18 mouse cellular contexts compared by ENCODE assay signal in the genomic region with DNA sequence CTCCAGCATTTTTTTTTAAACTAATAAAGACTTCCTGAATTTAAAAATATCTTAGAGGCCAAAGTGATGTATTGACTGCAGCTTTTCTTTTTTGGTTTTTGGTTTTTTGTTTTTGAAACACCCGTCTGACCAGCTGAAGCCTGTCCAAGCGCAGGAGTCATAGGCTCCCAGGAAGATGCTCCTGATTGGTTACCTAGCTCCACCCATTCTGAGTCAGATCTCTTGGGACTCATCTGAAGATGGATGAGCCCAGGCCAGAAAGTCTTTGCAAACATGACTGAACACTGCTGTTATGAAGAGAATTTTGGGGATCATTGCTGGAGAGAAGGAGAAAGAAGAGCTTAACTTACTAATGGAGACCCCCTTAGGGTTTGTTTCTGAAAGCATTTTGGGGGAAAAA.
"Had no signal": no experiment of that assay in that cellular context is flagged by ENCODE, and none has a peak within 500 bp of the region (broad histone marks: within the 10 kb centered on the region; RNA-seq: fewer than 3 reads in every experiment).

No protein-coding gene starts in this region.

- H3K9me3 ChIP-seq: midbrain, embryonic 10.5 days; midbrain, embryonic 12.5 days; neural tube, embryonic 12.5 days; stomach, embryonic 15.5 days had no signal

- H3K36me3 ChIP-seq: midbrain, embryonic 10.5 days; midbrain, embryonic 12.5 days; neural tube, embryonic 12.5 days; stomach, embryonic 15.5 days had no signal

- H3K9ac ChIP-seq: lung, embryonic 14.5 days; midbrain, embryonic 12.5 days; neural tube, embryonic 12.5 days; stomach, embryonic 15.5 days had no signal

- H3K4me3 ChIP-seq: midbrain, embryonic 10.5 days; midbrain, embryonic 12.5 days; neural tube, embryonic 12.5 days; stomach, embryonic 15.5 days had no signal

- H3K27ac ChIP-seq: midbrain, embryonic 10.5 days; midbrain, embryonic 12.5 days; neural tube, embryonic 12.5 days; stomach, embryonic 15.5 days; stomach, postnatal 0 days had no signal

- H3K27me3 ChIP-seq: midbrain, embryonic 12.5 days; neural tube, embryonic 12.5 days; stomach, embryonic 15.5 days had no signal

- DNase-seq: lung, adult 18-20 months; lung, embryonic 14.5 days; lung, postnatal 10 days; lung, postnatal 4 days; midbrain, embryonic 14.5 days; retina, postnatal 1 day; right cerebral cortex, adult 18-20 months; right cerebral cortex, postnatal 25 days; right cerebral cortex, postnatal 4 days; thymus, adult 2 months; thymus, postnatal 25 days; thymus, postnatal 4 days had no signal

- ATAC-seq: midbrain, embryonic 16.5 days had no signal

- H3K4me1 ChIP-seq: midbrain, embryonic 10.5 days; midbrain, embryonic 12.5 days; neural tube, embryonic 12.5 days; stomach, embryonic 15.5 days had no signal

- H3K4me2 ChIP-seq: lung, embryonic 14.5 days; midbrain, embryonic 12.5 days; neural tube, embryonic 12.5 days; stomach, embryonic 15.5 days had no signal
